Mouse (Mus musculus) spleen, adult 2 months (tissue): ENCODE measurements at regions not wholly inside any gene's neighbourhood (a gene's known extent, or its start where the extent isn't known, plus 50 kb on each side); places are given as distances from the start of the nearest gene placed in this dataset.

Source experiments
- CTCF ChIP-seq: fragments of 200-500 bp; IDR thresholded peaks from 2 replicates; pipeline ENCODE4 v1.5.1; 2011; ENCODE audit warnings: mild to moderate bottlenecking, inconsistent platforms; ENCODE audit not compliant: insufficient read depth, insufficient read length, insufficient replicate concordance; ENCODE audit errors: extremely low read depth
- POLR2A ChIP-seq: fragments of 200-500 bp; IDR thresholded peaks from 2 replicates; pipeline ENCODE4 v1.6.1; 2011; ENCODE audit warnings: low read depth, low read length, inconsistent platforms

- TF ChIP-seq POLR2A = no peak
- no peak for TF ChIP-seq CTCF
Measured at GRCm38 (mm10) chr14:104206602-104207001, 261.2 kb downstream of the Pou4f1 start.
